Mouse (Mus musculus) liver (tissue): ENCODE results near the gene Limch1.

Experiments used
- DNase-seq: peaks from one replicate; pipeline ENCODE4 v3.0.0-alpha.2; 2020; ENCODE audit warnings: mixed read lengths

Gene Limch1

DNA sequence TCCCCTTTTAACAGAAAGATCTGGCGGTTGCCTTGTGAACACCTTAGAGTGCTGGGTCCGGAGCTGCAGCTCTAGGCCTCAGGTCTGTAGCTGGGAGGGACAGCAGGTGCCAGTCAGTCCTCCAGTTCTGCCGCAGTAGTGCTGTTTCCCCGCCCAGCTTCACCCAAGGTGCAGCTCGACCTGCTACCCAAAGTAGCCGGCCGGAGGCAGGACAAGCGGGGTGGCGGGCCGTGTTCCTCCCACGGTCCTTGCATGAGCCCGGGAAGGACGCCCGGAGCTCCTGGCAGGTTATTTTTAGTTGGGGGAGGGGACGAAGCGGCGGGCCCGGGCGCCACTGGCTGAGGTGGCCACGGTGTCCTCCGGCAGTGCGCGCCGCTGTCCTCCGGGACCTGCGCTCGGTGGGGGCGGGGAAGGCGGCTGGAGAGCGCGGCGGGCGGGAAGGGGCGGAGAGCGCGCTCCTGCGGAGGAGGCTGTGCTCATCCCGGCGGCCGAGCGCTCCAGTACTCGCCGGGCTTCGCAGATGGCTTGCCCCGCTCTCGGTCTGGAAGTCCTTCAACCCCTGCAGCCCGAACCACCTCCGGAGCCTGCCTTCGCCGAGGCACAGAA lies at the start of gene Limch1:
Limch1 (plus strand) TSS at position 438 of the 606 bp plus-strand sequence.
- peak; percentile 44 for DNase-seq

DNA sequence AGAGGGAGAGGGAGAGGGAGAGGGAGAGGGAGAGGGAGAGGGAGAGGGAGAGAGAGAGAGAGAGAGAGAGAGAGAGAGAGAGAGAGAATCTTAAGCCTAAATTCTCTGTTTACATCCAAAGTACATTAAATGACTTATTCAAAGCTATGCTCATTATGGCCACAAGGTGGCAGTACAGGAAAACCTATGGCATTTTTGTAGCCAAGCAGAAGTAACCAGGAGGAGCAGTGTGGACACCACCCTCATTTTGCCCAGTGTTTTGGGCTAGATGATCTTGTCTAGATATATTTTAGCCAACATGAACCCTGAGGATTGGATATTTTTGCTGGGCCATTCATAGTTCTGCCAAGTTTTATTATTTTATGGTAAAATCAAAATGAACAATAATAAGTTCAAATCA lies 48.5 kb upstream of the Limch1 start:
- DNase-seq: peak; percentile 14

DNA sequence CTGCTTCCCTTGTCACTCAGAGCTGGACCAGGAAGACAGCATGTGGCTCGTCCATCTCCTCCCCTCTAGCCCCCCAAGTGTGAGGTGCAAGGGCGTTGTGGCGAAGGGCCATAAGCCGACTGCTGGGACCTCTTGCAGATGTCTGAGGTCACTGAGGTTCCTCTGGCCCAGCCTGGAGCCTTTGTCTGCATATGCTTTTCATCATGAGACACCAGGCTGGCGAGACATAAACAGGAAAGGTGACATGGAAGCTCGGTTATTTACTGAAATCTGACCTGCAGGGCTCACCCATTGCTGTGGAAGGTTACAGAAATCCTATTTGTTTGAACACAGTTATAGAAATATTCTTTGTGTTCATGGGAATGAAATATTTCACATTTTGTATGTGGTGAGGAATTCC lies 45.7 kb upstream of the Limch1 start:
- no peak for DNase-seq

DNA sequence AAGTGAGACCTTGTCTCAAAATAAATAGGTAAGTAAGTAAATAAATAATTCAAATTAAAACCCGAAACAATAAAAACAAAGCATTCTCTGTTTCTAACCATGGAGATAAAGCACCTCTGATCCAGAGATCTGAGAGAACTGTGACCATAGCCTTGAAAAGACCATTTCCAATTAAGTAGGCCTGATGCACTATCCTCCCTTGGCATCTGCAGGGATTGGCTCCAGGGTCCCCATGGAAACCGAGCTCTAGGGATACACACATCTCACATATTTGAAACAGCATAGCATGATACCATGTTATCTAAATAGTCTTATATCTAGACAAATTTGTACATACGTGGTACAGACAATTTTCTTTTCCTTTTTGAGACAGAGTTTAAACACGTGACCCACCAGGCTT lies 43.7 kb upstream of the Limch1 start:
- no peak for DNase-seq

DNA sequence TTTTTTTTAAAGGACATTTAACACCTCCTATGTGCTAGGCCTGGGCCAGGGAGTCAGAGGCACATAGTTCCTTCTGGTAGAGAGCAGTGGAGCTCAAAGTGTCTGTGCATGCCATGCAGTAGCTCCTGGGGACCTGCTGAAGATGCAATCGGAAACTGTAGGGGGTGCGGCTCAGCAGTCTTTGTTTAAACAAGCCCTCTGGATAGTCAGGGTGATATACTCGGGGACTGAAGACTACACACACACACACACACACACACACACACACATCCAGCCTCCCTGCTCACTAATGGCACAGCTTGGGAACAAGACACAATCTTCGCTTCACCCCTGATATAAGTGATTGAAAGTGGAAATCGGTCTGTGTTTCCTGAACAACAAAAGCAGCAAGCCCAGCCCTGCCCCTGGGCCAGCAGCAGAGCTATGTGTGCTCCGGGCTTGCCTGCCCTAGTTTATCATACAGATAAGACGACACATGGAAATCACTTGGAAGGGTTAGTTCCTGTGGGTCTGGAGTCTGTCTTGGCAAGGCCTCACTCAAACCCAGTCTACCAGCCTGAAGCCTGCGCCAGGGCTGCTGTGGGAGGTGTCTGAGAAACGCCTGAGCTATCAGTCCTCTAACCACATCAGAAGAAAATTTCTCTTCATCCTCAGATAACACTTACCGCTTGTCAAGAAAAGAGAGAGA lies 42.2 kb upstream of the Limch1 start:
- DNase-seq: peak; percentile 16

DNA sequence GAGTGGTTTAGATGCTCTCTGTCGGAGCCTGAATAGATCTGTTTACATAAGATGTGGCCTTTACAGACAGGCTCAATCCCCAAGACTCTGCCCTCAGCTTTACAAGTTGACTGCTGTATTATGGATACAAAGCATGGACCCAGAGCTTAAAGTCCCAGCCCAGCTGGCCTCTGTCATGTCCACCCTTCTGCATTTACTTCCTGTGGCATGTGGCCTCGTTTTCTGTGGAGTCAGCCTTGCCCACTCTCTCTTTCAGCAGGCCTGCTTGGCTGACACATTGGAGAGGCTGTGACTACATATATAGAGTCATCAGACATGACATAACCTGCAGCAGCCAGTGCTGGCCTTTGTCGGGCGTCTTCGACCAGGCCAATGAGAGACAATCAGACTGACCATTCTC lies 37.8 kb upstream of the Limch1 start:
- DNase-seq: no peak

DNA sequence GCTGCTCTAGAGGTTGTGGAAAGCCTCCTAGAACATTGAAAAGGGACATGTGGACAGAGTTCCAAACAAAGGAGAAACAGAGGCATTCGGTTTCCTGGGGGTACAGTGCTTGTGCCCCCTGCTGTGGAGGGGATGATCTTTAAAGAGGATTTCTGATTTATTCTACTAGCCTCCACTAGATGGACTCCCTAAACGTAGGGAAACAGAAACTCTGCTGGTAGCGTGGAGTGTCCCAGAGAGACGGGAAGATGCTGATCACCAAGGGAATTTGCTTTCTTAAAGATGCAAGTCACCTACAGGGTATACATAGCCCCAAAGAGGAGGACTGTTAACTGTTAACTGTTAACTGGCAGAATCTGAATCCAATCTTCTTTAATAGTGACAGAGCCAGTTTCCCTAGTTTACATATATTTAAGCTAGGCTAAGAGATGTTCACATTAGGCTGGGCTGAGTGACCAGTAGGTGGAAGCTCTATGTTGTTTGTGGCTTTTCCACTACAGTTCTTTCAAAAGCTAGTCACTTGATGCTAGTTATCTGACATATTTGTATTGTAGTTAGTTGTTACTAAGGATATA lies 35.1 kb upstream of the Limch1 start:
- DNase-seq: no peak

DNA sequence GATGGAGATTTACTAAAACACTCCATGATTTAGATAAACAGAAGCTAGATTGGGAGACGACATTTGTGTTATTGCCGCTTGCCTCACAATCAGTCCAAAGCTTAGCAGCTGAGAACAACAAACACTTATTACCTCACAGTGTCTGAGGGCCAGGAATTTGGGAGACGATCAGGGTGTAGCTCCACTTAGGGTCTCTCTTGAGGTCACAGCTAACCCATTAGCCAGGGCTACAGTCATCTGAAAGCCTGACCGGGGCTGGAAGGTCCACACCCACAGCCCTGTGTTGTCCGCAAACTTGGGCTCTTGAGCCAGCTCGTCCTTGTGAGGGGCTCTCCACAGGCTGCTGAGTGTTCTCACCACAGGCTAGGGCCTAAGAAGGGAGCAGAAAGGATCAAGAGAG lies 32.8 kb upstream of the Limch1 start:
- no peak for DNase-seq

DNA sequence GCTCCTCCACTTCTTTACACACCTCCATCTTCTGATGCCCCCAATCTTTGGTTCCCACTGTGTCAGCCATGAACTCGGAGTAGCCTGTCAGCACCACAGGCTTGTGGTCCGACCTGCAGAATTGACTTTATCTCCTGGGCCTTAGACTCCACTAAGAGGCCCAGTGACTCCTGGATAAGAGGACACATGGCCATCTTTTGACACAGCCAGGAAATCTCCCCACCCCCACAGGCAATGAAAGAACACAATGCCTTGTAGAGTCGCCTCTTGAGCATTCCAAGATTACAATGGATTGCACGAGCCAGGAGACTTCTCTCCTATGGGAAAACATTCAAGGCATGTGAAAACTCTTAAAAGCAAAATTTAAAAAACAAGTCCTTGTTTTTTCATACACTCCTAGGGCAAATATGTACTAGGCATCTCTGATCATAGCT lies 30.1 kb upstream of the Limch1 start:
- no peak for DNase-seq

DNA sequence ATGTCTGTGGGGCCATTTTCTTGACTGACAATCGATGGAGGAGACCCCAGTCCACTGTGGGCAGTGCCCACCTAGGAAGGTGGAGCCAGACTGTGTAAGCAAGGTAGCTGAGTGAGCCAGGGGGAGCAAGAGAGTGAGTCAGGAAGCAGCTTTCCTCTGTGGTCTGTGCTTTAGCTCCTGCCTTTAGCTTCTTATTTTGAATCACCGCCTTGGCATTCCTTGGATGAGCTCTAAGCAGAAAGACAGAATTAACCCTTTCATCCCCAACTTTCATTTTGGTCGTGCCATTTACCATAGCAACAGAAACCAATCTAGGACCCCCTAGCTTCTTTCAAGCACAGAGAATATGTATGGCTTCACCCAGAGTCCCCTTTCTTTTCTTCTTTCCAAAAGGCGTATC lies 27.7 kb upstream of the Limch1 start:
- DNase-seq: no peak

DNA sequence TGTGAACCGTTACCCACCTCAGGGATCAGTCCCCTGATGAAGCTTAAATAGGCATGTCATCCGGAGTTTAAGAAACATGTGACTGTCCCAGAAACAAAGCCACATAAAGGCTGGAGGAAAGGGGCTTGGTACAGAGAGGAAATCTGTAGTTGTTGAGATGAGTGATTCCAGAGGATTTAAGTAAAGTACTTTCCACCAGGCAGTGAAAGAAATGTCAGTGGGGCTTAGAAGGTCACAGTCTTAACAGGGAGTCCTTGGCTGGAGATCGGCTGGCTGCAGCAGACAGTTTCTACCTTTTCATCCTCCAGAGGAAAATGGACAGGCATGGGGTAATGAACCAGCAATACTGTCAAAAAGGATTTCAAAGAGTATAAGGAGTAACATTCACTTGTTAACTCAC lies 27.2 kb upstream of the Limch1 start:
- no peak for DNase-seq

DNA sequence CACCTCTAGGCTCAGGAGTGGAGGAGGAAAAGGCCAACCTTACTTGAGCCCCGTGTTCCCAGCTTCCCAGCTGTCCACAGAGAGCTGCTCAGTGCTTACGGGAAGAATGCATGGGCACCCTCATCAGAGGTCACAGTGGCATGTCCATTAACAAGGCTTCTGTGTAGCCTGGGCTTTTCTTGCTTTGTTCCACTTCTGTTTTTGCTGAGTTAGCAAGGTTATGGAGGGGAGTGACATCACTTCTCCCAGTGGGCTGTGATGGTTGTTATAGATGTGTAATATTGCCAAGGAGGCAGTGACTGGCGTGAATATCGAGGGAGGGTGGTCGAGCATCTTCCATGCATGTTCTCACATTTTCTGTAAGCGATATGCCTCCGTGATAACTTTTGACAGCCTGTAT lies 26.7 kb upstream of the Limch1 start:
- no peak for DNase-seq

DNA sequence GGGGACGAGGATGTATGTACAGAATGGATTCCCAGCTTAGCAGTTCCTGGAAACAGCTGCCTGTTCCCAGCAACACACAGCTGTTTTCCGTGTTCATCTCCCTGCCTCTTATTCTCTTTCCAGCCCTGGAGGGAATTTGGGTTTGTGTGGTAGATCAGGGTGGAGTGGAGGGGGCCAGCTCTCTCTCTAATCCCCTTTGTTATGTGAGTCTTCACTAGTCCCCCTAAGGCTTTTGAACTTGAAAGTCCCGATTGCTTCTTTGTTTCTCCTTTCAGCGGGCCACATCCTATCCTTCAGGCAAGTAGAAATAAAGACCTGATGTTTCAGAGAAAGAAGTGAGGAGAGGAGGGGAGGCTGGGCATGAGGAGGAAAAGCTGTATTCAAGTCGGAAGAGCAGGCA lies 24.7 kb upstream of the Limch1 start:
- DNase-seq: no peak

DNA sequence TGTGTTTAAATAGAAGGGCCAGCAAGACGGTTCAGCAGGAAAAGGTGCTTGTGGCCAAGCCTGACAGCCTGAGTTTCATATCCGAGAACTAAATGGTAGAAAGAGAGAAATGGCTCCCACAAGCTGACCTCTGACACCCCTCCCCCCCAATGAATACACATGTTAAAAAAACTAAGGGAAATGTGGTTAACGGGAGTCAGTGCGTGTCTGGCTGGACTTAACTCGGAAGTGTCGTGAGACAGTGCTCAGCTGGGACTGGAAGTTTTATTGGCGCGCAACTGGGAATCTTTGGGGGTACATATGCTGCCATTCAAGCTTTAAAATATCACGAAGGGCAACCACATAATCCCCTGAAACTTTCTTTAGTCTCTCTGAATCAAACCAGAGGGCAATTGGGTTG lies 23.0 kb upstream of the Limch1 start:
- DNase-seq: no peak

DNA sequence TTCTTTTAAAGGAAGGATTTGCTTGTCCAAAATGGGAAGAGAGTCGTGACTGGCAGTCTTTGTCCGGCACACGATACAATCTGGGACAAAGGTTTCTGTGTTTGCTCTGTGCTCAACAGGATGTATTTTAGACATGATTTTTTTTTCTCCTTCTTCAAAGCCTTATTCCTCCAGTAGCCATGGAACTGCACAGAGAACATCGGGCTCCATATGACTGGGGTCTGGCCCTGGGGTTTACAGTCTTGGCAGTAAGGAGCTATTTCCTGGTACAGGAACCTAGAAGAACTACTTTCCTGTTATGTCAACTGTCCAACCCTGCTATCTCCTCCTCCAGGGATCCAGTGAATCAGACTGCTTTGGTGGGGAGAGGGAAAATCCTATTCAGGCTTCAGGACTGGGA lies 22.6 kb upstream of the Limch1 start:
- no peak for DNase-seq

DNA sequence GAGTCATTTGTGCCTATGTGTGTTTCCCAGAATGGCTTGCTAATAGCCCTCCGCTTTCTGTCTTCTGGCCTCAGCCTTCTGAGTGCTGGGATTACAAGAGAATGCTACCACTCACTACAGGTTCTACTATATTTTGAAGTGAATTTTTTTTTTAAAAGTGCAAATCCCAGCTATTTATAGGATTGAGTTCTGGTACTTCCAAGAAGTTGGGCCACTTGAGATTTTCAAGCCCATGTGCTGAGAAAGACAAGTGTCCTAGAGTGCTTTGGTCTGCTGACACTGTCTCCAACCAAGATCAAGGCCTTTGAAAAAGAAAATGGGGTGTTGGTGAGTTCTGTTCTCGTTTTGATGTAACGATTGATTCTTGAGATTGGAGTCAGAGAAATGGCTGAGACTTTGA lies 22.0 kb upstream of the Limch1 start:
- DNase-seq: no peak

DNA sequence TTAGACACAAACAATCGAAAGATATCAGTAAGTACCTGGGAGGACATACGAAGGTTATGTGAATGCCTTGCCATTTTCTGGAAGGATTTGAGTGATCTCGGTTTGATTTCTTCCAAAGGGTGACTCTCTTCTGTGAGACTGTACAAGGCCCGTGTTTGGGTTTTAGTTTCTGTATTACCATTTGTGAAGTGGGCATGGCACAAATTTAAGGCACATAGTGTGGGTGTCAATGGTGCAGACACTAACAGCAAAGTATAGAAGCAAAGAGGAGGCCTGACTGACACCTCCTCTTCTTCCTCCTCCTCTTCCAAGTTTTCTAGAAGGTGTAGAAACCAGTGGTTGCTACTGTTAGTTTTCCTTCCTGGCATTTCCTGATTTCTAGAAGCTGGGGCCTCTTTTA lies 16.3 kb upstream of the Limch1 start:
- no peak for DNase-seq

DNA sequence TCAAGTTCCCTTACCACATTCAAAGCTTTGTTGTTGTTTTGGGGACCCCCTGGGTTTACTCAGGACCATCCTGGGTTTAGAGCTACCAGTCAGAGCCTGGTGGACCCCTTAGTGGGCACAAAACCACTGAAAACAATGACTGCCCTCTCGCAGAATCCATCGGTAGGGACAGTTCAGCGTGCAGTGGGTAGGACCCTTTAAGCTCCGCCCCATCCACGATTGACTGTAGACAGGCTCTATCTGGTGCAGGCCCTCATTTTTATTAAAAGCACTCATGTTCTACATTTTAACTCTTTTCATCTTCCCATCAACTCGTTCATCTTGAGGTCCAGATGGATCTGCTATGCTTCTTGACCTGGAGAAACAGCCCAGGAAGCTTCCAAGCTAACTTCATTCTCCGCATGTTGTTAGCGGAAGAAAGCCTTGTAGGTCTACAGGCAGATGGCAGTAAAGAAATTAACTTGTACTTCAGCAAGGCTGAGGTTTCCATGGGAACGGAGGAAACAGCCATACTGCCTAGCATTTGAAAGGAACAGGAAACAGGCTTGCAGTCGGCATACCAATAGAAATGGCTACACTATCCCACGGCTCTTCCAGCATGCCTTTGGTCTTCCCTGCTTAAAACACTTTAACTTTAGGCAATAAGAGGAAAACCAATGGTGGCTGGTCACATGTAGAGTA lies 14.9 kb upstream of the Limch1 start:
- no peak for DNase-seq

DNA sequence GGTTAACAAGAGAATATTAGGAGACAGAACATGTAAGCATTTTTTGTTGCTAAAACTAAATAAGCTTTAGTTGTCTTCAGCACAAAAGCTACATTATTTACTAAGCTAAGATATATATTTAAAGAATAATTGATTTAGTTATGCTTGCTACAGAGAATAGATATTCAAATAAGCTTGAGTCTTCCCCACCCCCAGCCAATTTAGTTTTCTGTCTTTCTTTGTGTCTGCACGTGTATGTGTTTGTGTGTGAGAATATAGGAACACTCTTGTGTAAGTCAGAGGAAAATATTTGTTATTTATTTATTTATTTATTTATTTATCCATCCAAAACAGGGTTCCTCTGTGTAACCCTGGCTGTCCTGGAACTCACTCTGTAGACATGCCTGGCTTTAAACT lies 14.3 kb upstream of the Limch1 start:
- no peak for DNase-seq

DNA sequence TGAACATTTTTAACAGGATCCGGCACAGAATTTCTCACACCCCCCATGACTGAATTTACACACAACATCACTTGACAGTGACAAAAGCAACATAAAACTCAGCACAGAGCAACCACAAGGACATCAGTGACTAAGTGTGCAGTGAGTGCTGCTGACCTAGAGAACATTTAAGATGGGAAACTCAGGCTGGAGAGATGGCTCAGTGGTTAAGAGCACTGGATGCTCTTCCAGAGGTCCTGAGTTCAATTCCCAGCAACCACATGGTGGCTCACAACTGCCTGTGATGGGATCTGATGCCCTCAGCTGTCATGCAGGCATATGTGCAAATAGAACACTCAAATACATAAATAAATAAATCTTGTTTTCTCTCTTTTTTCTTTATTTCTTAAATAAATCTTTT lies 12.1 kb upstream of the Limch1 start:
- DNase-seq: no peak

DNA sequence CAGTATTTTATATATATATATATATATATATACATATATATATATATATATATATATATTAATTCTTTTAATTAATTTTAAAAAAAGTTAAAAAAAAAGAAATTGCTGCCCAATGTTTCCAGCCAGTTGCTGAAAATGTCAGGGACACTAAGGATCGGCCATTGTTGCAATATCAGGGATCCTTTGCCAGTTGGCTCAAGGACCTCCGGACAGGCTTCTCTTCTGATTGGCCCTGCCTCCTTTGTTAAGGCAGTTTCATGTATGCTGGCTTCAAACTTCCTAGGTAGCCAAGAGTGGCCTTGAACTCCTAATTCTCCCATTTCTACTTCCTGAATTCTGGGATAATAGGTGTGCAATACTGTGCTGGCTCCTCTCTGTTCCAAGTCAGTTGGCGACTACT lies 6.3 kb upstream of the Limch1 start:
- DNase-seq: no peak

DNA sequence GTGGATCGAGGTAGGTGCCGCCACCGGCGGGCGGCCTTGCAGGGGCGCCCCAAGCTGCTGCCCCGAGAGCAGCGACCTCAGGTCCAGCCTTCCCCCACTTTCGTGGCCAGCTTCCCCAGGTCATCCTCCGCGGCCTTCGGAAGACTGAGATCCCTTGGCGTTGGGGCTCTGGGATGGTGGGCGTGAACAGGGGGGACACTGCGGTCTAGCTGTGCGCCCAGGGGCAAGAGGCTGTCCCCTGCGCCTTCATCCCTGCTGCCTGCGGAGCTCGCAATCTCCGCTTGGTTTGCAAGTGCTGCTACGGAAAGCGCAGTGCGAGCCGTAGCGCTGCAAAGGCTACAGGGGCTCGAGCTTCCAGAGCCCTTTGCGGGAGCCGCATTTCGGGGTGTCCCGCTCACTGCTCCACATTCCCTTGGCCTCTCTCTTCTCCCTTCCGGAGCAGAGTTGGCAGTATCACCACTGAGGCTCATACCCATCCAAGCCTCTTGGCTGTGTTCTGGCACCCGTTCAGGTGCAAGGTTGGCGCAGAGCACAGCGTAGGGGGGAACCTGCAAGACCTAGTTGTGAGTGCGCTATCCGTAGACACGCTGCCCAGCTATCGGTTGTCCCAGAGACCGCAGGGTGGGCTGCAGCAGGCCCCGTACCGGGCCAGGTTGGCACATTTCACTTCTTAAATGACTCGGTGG lies 512 bp downstream of the Limch1 start:
- DNase-seq: peak; percentile 23

DNA sequence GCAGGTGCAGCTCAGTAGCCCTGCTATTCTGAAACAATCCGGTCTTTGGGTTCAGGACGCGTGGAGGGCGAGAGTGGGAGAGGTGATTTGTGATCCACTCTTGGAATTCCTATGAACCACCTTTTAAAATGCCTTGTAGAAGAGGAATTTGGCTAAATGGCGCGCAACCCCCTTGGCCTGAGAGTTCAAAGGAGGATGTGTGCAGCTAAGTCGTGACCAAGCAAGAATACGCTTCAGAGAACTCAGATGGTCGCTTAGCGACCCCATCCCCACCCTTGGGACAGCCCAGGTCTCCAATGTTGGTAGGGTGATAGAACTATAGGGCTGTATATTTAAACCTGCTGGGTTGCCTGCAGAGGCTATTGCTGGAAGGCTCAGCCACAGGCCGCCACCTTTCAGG lies 1.1 kb downstream of the Limch1 start:
- DNase-seq: no peak
